Mouse (Mus musculus): Measurements from ENCODE around the gene Gata1. TPM values are rescaled to one million over a fixed set of nuclear protein-coding genes. Genes with fewer than 3 reads are reported as not detected.
"Not testable (repeated sequence)": the region's sequence is repeated elsewhere in the genome, so short reads cannot be mapped to it uniquely, and the experiment has no call there.

Gata1 gene
- polyA plus RNA-seq, 1 experiment from 2014 or later = 1.1 TPM

DNA sequence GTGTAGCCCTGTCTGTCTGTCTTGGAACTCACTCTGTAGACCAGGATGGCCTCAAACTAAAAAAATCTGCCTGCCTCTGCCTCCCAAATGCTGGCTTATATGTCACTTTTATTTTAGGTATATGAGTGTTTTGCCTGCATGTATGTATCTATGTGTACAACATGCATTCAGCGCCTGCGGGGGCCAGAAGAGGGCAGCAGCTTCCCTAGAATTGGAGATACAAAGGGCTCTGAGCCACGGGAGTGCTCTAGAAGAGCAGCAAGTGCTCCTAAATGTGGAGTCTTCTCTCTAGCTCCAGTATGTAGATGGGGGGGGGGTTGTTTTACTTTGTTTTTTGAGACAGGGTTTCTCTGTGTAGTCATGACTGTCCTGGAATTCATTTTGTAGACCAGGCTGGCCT is 62.2 kb downstream of the Gata1 start:
- not testable (repeated sequence) for H3K4me2 ChIP-seq (ENCODE audit: low read depth, low read length); H3K4me3 ChIP-seq (ENCODE audit: low read length); H3K36me3 ChIP-seq (ENCODE audit: control insufficient read depth, insufficient read depth, low read length); H3K4me1 ChIP-seq (replicated peaks; ENCODE audit: control insufficient read depth, insufficient read depth, low read length); H3K27ac ChIP-seq (ENCODE audit: low read length); H3K9me3 ChIP-seq (ENCODE audit: control insufficient read depth, low read length); H3K9ac ChIP-seq (ENCODE audit: low read length); ATAC-seq (ENCODE audit: low read depth)
- 27% methylated on average over 3 of the region's 3 CpGs for WGBS
- peaks cover 13% of the 10 kb centered on the region for H3K27me3 ChIP-seq (ENCODE audit: control insufficient read depth, insufficient read depth, low read depth, low read length)

DNA sequence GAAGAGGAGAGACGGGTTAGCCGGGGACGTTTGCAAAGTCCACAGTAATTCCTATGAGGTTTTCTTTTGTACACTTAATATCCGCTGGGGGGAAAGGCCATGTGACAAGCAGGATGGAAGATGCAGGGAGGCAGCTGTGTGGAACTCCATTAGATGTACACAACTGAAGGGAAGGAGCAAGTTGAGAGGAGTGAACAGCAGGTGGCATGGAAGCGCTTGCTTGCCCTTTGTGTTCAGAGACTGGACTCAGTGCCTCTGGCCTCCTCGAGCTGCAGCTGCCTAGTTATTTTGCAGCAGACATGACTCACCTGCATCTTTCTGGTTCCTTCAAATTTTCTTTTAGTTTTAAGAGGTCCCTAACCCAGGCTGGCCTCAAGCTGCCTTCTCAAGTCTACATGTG is 67.4 kb downstream of the Gata1 start:
- no peaks in the 10 kb centered on the region for H3K4me1 ChIP-seq (replicated peaks; ENCODE audit: control insufficient read depth, insufficient read depth, low read length)
- WGBS = 55% methylated on average over 6 of the region's 6 CpGs
- H3K4me2 ChIP-seq (ENCODE audit: low read depth, low read length) = no peak overlapping the region
- H3K9ac ChIP-seq (ENCODE audit: low read length) = no peak overlapping the region
- no peak overlapping the region for H3K27ac ChIP-seq (ENCODE audit: low read length)
- H3K4me3 ChIP-seq (ENCODE audit: low read length) = no peak overlapping the region
- no peaks in the 10 kb centered on the region for H3K9me3 ChIP-seq (ENCODE audit: control insufficient read depth, low read length)
- no peaks in the 10 kb centered on the region for H3K27me3 ChIP-seq (ENCODE audit: control insufficient read depth, insufficient read depth, low read depth, low read length)
- H3K36me3 ChIP-seq (ENCODE audit: control insufficient read depth, insufficient read depth, low read length) = peaks cover 6% of the 10 kb centered on the region; the same call in 1 of the 2 replicates
- ATAC-seq (ENCODE audit: low read depth) = no peak

Other genes with a start within 250 kb of the Gata1 start
- gene Praf2, start 249.6 kb downstream of the Gata1 start, polyA plus RNA-seq (2015; fragmentation: Nextera tagmentation; extraction: Ambion mirVana) = 54.7 and 60.6 TPM in 2 replicates
- gene Ccdc120, start 227.2 kb downstream of the Gata1 start, polyA plus RNA-seq (2015; fragmentation: Nextera tagmentation; extraction: Ambion mirVana) = 25.1 and 27.0 TPM in 2 replicates
- 27.1 and 28.0 TPM in 2 replicates for gene Tfe3, start 215.5 kb downstream of the Gata1 start, polyA plus RNA-seq (2015; fragmentation: Nextera tagmentation; extraction: Ambion mirVana)
- 41.9 and 44.0 TPM in 2 replicates for gene Gripap1, start 188.3 kb downstream of the Gata1 start, polyA plus RNA-seq (2015; fragmentation: Nextera tagmentation; extraction: Ambion mirVana)
- gene Kcnd1, start 155.8 kb downstream of the Gata1 start, polyA plus RNA-seq (2015; fragmentation: Nextera tagmentation; extraction: Ambion mirVana) = 1.1 TPM in 2 replicates
- 33.8 and 36.7 TPM in 2 replicates for gene Otud5, start 136.7 kb downstream of the Gata1 start, polyA plus RNA-seq (2015; fragmentation: Nextera tagmentation; extraction: Ambion mirVana)
- gene Pim2, start 99.8 kb downstream of the Gata1 start, polyA plus RNA-seq (2015; fragmentation: Nextera tagmentation; extraction: Ambion mirVana) = 11.4 and 15.0 TPM in 2 replicates
- 40.9 and 42.7 TPM in 2 replicates for gene Slc35a2, start 94.0 kb downstream of the Gata1 start, polyA plus RNA-seq (2015; fragmentation: Nextera tagmentation; extraction: Ambion mirVana)
- gene Pqbp1, start 78.8 kb downstream of the Gata1 start, polyA plus RNA-seq (2015; fragmentation: Nextera tagmentation; extraction: Ambion mirVana) = 106 and 119 TPM in 2 replicates
- 156 and 157 TPM in 2 replicates for gene Timm17b, start 78.7 kb downstream of the Gata1 start, polyA plus RNA-seq (2015; fragmentation: Nextera tagmentation; extraction: Ambion mirVana)
- gene Gm10491, start 70.2 kb downstream of the Gata1 start, polyA plus RNA-seq (2015; fragmentation: Nextera tagmentation; extraction: Ambion mirVana) = not detected in 2 replicates
- gene Gm10490, start 68.5 kb downstream of the Gata1 start, polyA plus RNA-seq (2015; fragmentation: Nextera tagmentation; extraction: Ambion mirVana) = not detected in 2 replicates
- 0.94 and 1.3 TPM in 2 replicates for gene Pcsk1n, start 58.2 kb downstream of the Gata1 start, polyA plus RNA-seq (2015; fragmentation: Nextera tagmentation; extraction: Ambion mirVana)
- not detected in 2 replicates for gene Eras, start 49.5 kb downstream of the Gata1 start, polyA plus RNA-seq (2015; fragmentation: Nextera tagmentation; extraction: Ambion mirVana)
- 25.0 and 26.5 TPM in 2 replicates for gene Hdac6, start 30.2 kb downstream of the Gata1 start, polyA plus RNA-seq (2015; fragmentation: Nextera tagmentation; extraction: Ambion mirVana)
- not detected in 2 replicates for gene Glod5, start 40.4 kb upstream of the Gata1 start, polyA plus RNA-seq (2015; fragmentation: Nextera tagmentation; extraction: Ambion mirVana)
- 56.0 and 63.6 TPM in 2 replicates for gene Suv39h1, start 96.7 kb upstream of the Gata1 start, polyA plus RNA-seq (2015; fragmentation: Nextera tagmentation; extraction: Ambion mirVana)
- 0.70 and 0.79 TPM in 2 replicates for gene Was, start 112.4 kb upstream of the Gata1 start, polyA plus RNA-seq (2015; fragmentation: Nextera tagmentation; extraction: Ambion mirVana)
- 25.4 and 26.0 TPM in 2 replicates for gene Wdr13, start 154.8 kb upstream of the Gata1 start, polyA plus RNA-seq (2015; fragmentation: Nextera tagmentation; extraction: Ambion mirVana)
- gene Rbm3, start 167.8 kb upstream of the Gata1 start, polyA plus RNA-seq (2015; fragmentation: Nextera tagmentation; extraction: Ambion mirVana) = 464 and 486 TPM in 2 replicates
- gene Tbc1d25, start 198.1 kb upstream of the Gata1 start, polyA plus RNA-seq (2015; fragmentation: Nextera tagmentation; extraction: Ambion mirVana) = 13.0 and 14.2 TPM in 2 replicates
- gene Ebp, start 215.4 kb upstream of the Gata1 start, polyA plus RNA-seq (2015; fragmentation: Nextera tagmentation; extraction: Ambion mirVana) = 40.8 and 41.9 TPM in 2 replicates
- gene Porcn, start 228.5 kb upstream of the Gata1 start, polyA plus RNA-seq (2015; fragmentation: Nextera tagmentation; extraction: Ambion mirVana) = 12.9 and 14.4 TPM in 2 replicates